Mouse (Mus musculus): ENCODE data around the gene Pdzrn3.

DNA sequence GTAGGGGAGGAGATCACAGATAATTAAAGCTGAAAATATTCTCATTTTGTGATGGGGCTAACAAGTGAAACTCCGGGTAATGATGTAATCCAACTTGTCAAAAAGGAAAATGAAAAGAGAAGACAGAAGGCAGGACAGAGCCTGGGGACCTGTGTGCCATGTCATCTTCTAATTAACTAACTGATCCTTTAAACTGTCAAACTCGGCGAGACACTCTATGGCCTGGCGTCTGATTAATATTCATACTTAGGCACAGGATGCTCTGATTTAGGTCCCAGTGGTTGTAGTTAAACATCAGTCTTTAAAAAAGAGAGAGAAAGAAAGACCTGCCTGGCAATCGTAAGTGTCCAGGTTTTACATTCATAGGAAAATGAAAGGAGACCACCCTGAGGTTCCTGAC lies 164.6 kb downstream of the Pdzrn3 start:
- TF ChIP-seq MAFK (IDR thresholded peaks at IDR 0.05; ENCODE audit: insufficient read depth, low read depth, low read length) = no peak
- no peak for TF ChIP-seq ZC3H11A (IDR thresholded peaks at IDR 0.05; ENCODE audit: borderline replicate concordance, low read depth, low read length)
- no peak for TF ChIP-seq ZNF384 (IDR thresholded peaks at IDR 0.05; ENCODE audit: low read depth, low read length)
- no peak for TF ChIP-seq CHD2 (IDR thresholded peaks at IDR 0.05; ENCODE audit: low read depth, low read length)

Measured in ES-E14 (cell line).